In the genomic region with DNA sequence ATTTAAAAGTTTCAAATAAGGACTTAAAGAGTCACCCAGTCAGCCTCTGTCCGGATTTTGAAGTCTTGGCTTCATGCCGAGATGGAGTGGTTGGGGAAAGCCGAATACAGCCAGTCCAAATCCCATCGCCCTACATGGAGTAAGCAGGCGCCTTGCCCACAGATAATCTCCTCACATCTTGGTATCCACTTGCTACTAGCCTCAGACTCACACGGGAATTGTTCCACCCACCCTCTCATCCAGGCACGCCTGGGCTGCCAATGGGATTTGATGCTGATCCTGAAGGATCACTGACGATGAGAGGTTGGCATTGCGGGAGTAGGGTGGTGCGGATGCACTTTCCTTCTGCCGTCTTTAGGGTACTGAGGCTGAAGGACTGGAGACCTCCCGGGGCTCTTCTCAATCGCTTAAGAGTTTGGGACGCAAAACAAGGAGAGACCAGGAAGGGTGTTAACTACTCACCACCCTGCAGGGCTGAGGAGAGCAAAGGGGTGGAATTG, we compare ENCODE assay signal across 8 mouse cellular contexts. TPM values are rescaled to one million over a fixed set of nuclear protein-coding genes. Genes with fewer than 3 reads are reported as not detected.
DNase-seq lines count a peak whose midpoint lies in the region; ATAC-seq lines count a peak whose summit lies in the region.

A gene (plus strand): TSS at position 292 of the 500 bp plus-strand sequence.

- H3K36me3 ChIP-seq in embryonic facial prominence, embryonic 15.5 days = peaks cover 30% of the 10 kb centered on the region
- H3K36me3 ChIP-seq in limb, embryonic 11.5 days (ENCODE audit: control insufficient read depth, insufficient read depth, low read length) = peaks cover 6% of the 10 kb centered on the region; the same call in 1 of the 2 replicates
- no peaks in the 10 kb centered on the region for H3K36me3 ChIP-seq in midbrain, embryonic 11.5 days (ENCODE audit: control insufficient read depth, insufficient read depth, low read length)
- H3K36me3 ChIP-seq in stomach, embryonic 15.5 days = peaks cover 3% of the 10 kb centered on the region; the same call in 1 of the 2 replicates

- no peaks in the 10 kb centered on the region for H3K9me3 ChIP-seq in embryonic facial prominence, embryonic 15.5 days (replicated peaks)
- H3K9me3 ChIP-seq in limb, embryonic 11.5 days (ENCODE audit: control insufficient read depth, low read length) = no peaks in the 10 kb centered on the region
- no peaks in the 10 kb centered on the region for H3K9me3 ChIP-seq in midbrain, embryonic 11.5 days (ENCODE audit: control insufficient read depth, low read length)
- H3K9me3 ChIP-seq in stomach, embryonic 15.5 days = no peaks in the 10 kb centered on the region

- H3K27ac ChIP-seq in embryonic facial prominence, embryonic 15.5 days (replicated peaks) = peak within 1 kb of the TSS; percentile 100
- peak within 1 kb of the TSS; percentile 96 for H3K27ac ChIP-seq in limb, embryonic 11.5 days (replicated peaks; ENCODE audit: low read depth, low read length)
- H3K27ac ChIP-seq in midbrain, embryonic 11.5 days (ENCODE audit: low read depth, low read length) = peak within 1 kb of the TSS; percentile 93
- H3K27ac ChIP-seq in stomach, embryonic 15.5 days = peak within 1 kb of the TSS; percentile 98

- WGBS in embryonic facial prominence, embryonic 15.5 days = under 1% methylated on average over 14 of the region's 14 CpGs
- under 1% methylated on average over 14 of the region's 14 CpGs for WGBS in limb, embryonic 11.5 days
- under 1% methylated on average over 14 of the region's 14 CpGs for WGBS in midbrain, embryonic 11.5 days
- under 1% methylated on average over 14 of the region's 14 CpGs for WGBS in stomach, embryonic 15.5 days

- no peaks in the 10 kb centered on the region for H3K27me3 ChIP-seq in embryonic facial prominence, embryonic 15.5 days
- H3K27me3 ChIP-seq in limb, embryonic 11.5 days (ENCODE audit: control insufficient read depth, insufficient read depth, low read length) = no peaks in the 10 kb centered on the region
- no peaks in the 10 kb centered on the region for H3K27me3 ChIP-seq in midbrain, embryonic 11.5 days (ENCODE audit: control insufficient read depth, insufficient read depth, low read length)
- no peaks in the 10 kb centered on the region for H3K27me3 ChIP-seq in stomach, embryonic 15.5 days (replicated peaks)

- H3K4me3 ChIP-seq in embryonic facial prominence, embryonic 15.5 days (replicated peaks) = peak within 1 kb of the TSS; percentile 88
- peak within 1 kb of the TSS; percentile 81 for H3K4me3 ChIP-seq in limb, embryonic 11.5 days (ENCODE audit: low read depth, low read length)
- peak within 1 kb of the TSS; percentile 78 for H3K4me3 ChIP-seq in midbrain, embryonic 11.5 days (ENCODE audit: low read depth, low read length)
- peak within 1 kb of the TSS; percentile 69 for H3K4me3 ChIP-seq in stomach, embryonic 15.5 days (replicated peaks)

- peak within 1 kb of the TSS; percentile 74 for H3K4me2 ChIP-seq in embryonic facial prominence, embryonic 15.5 days (replicated peaks)
- H3K4me2 ChIP-seq in limb, embryonic 11.5 days (ENCODE audit: low read depth, severe bottlenecking) = peak within 1 kb of the TSS; percentile 69
- H3K4me2 ChIP-seq in midbrain, embryonic 11.5 days = peak within 1 kb of the TSS; percentile 80
- H3K4me2 ChIP-seq in stomach, embryonic 15.5 days = peak within 1 kb of the TSS; percentile 77

- peaks cover 45% of the 10 kb centered on the region for H3K4me1 ChIP-seq in embryonic facial prominence, embryonic 15.5 days
- H3K4me1 ChIP-seq in limb, embryonic 11.5 days (ENCODE audit: control insufficient read depth, insufficient read depth, low read length) = peaks cover 20% of the 10 kb centered on the region
- peaks cover 26% of the 10 kb centered on the region for H3K4me1 ChIP-seq in midbrain, embryonic 11.5 days (ENCODE audit: control insufficient read depth, insufficient read depth, low read length)
- peaks cover 44% of the 10 kb centered on the region for H3K4me1 ChIP-seq in stomach, embryonic 15.5 days

- ATAC-seq in embryonic facial prominence, embryonic 15.5 days (ENCODE audit: insufficient number of reproducible peaks, low FRiP score, low TSS enrichment, low read depth) = peak; percentile 6
- ATAC-seq in limb, embryonic 11.5 days (ENCODE audit: insufficient number of reproducible peaks, low FRiP score, low TSS enrichment, low read depth) = peak; percentile 0; the same call in 1 of the 2 replicates
- peak; percentile 11 for ATAC-seq in midbrain, embryonic 11.5 days (ENCODE audit: low FRiP score)
- no peak for ATAC-seq in stomach, embryonic 15.5 days (ENCODE audit: insufficient read depth, low FRiP score, low read depth)

- peak; percentile 62 for DNase-seq in 416B (ENCODE audit: low read depth)
- DNase-seq in adrenal gland, postnatal 14 days = peak; percentile 70
- peak; percentile 61 for DNase-seq in heart, adult 8-10 months (ENCODE audit: low spot score)
- peak; percentile 26 to 42 for DNase-seq in kidney, adult 8-10 months
- DNase-seq in limb, embryonic 11.5 days (ENCODE audit: low spot score) = no peak
- DNase-seq in midbrain, embryonic 11.5 days (ENCODE audit: low spot score, missing footprints) = no peak

- peak within 1 kb of the TSS; percentile 72 for H3K9ac ChIP-seq in embryonic facial prominence, embryonic 15.5 days
- H3K9ac ChIP-seq in limb, embryonic 11.5 days (ENCODE audit: low read length) = peak within 1 kb of the TSS; percentile 86
- peak within 1 kb of the TSS; percentile 89 for H3K9ac ChIP-seq in midbrain, embryonic 11.5 days (ENCODE audit: low read length)
- peak within 1 kb of the TSS; percentile 73 for H3K9ac ChIP-seq in stomach, embryonic 15.5 days

RNA-seq across cellular contexts. Expression of the gene that starts here (rescaled TPM):
- total RNA-seq in adrenal gland, postnatal 14 days (2021) = 60.0 and 60.9 TPM in 2 replicates
- polyA plus RNA-seq in embryonic facial prominence, embryonic 15.5 days (2015; fragmentation: Nextera tagmentation; extraction: Ambion mirVana) = 62.5 and 64.7 TPM in 2 replicates
- total RNA-seq in heart, adult 8-10 months (2022) = 10 to 100 TPM; 34.7 to 38.9 (median 35.9) TPM
- 33.3 and 37.8 TPM in 2 replicates for polyA plus RNA-seq in limb, embryonic 11.5 days (2014; fragmentation: Nextera tagmentation; extraction: Ambion mirVana)
- 36.3 and 40.3 TPM in 2 replicates for polyA plus RNA-seq in midbrain, embryonic 11.5 days (2014; fragmentation: Nextera tagmentation; extraction: Ambion mirVana)
- polyA plus RNA-seq in stomach, embryonic 15.5 days (2015; fragmentation: Nextera tagmentation; extraction: Ambion mirVana) = 49.8 and 50.6 TPM in 2 replicates

Comparison
In these comparisons a context has a peak if more than half of its experiments do, and no peak if none do; other contexts are left out.
1. DNase-seq: peak in 416B (single experiment), adrenal gland, postnatal 14 days (single experiment), heart, adult 8-10 months (single experiment) and kidney, adult 8-10 months (2 of 2); none in limb, embryonic 11.5 days (single experiment) and midbrain, embryonic 11.5 days (single experiment).
2. Peak in every context shown above with its lines, with median percentiles within 50 percentile points of each other: H3K27ac ChIP-seq, H3K4me2 ChIP-seq, H3K4me3 ChIP-seq and H3K9ac ChIP-seq.